Mouse (Mus musculus): Measurements from ENCODE around the gene Rabggta. TPM values are rescaled to one million over a fixed set of nuclear protein-coding genes. Genes with fewer than 3 reads are reported as not detected.
A peak's percentile ranks its signal among the peaks of the same experiment; 100 is the strongest.

Gene Rabggta
- total RNA-seq, 1 experiment from 2014 or later = 27.2 TPM

- ATAC-seq (ENCODE audit: extremely low read depth, insufficient number of reproducible peaks, low FRiP score, poor library complexity, severe bottlenecking) = no peak
These were observed 13.3 kb upstream of the Rabggta start for GRCm38 (mm10) chr14:55735334-55735733.

DNA sequence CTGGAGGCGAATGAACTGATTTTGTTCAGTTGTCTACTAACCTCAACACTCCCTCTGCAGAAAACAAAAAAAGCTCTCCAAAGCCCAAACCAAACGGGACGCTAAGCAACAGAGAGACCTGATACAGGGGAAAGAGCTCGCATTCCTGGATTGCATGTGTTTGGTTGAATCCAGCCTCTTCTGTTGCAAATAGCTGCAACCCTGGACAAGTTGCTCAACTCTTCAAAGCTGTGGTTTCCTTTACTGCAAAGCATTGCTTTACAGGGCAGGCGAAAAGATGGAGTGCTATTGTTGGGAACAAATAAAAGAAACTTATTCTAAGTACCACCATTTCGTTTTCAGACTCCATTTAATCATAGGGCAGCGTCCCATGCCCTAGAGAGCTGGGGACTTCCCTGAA lies 12.8 kb upstream of the Rabggta start:
- ATAC-seq (ENCODE audit: extremely low read depth, insufficient number of reproducible peaks, low FRiP score, poor library complexity, severe bottlenecking) = no peak

- no peak for ATAC-seq (ENCODE audit: extremely low read depth, insufficient number of reproducible peaks, low FRiP score, poor library complexity, severe bottlenecking)
These were observed 11.8 kb upstream of the Rabggta start for GRCm38 (mm10) chr14:55733889-55734288.

DNA sequence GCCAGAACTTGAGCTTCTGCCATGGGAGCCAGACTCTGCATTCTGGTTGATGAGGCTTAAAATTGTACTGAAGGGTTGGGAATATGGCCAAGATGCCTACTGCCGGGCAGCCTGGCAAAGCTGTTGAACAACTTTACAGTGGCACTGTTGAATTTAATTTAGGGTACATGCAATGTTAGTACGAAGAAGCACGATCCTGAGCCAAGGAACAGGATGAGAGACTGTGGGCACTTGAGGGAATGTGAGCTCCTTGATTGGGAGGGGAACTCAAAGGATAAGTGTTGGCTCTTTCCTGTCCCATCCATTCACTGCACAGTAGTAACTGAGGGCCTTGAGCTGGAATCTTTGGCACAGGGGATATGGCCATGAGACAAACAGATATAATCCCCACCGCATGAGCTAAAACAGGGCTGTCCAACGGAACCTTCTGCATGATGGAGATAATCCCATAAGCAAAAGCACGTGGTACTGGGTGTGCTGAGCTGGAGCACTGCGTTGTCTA lies 8.5 kb upstream of the Rabggta start:
- ATAC-seq (ENCODE audit: extremely low read depth, insufficient number of reproducible peaks, low FRiP score, poor library complexity, severe bottlenecking) = no peak

- no peak for ATAC-seq (ENCODE audit: extremely low read depth, insufficient number of reproducible peaks, low FRiP score, poor library complexity, severe bottlenecking)
These were observed 8.1 kb upstream of the Rabggta start for GRCm38 (mm10) chr14:55730116-55730515.

GRCm38 (mm10) chr14:55727889-55728685 lies 6.0 kb upstream of the Rabggta start:
- ATAC-seq (ENCODE audit: extremely low read depth, insufficient number of reproducible peaks, low FRiP score, poor library complexity, severe bottlenecking) = peak; percentile 44; the same call in 1 of the 2 replicates

- ATAC-seq (ENCODE audit: extremely low read depth, insufficient number of reproducible peaks, low FRiP score, poor library complexity, severe bottlenecking) = no peak
These were observed 4.2 kb upstream of the Rabggta start for GRCm38 (mm10) chr14:55726261-55726660.

- ATAC-seq (ENCODE audit: extremely low read depth, insufficient number of reproducible peaks, low FRiP score, poor library complexity, severe bottlenecking) = peak; percentile 61
These were observed 2.4 kb upstream of the Rabggta start for GRCm38 (mm10) chr14:55724411-55724871.

- ATAC-seq (ENCODE audit: extremely low read depth, insufficient number of reproducible peaks, low FRiP score, poor library complexity, severe bottlenecking) = no peak
These were observed 1.4 kb upstream of the Rabggta start for GRCm38 (mm10) chr14:55723433-55723832.

GRCm38 (mm10) chr14:55722438-55722945 lies 429 bp upstream of the Rabggta start:
- no peak for ATAC-seq (ENCODE audit: extremely low read depth, insufficient number of reproducible peaks, low FRiP score, poor library complexity, severe bottlenecking)

- ATAC-seq (ENCODE audit: extremely low read depth, insufficient number of reproducible peaks, low FRiP score, poor library complexity, severe bottlenecking) = no peak
These were observed 987 bp downstream of the Rabggta start for GRCm38 (mm10) chr14:55721076-55721475.

DNA sequence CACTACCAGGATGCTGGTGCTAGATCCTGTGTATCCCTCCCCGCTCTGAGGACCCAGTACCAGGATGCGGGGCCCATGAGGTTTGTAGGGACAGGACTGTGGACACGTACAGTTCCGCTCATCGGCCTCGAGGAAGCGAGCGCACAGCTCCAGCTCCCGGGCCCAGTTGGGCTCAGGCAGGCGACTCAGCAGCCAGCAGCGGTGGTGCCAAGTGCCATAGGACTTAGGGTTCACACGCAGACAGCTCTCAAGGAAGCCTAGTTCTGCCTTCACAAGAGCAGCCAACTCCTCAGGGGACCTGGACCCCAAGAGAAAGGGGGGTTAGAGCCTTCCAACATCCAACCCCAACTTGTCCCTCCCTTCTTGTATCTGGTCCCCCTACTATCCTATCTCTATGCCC lies 1.4 kb downstream of the Rabggta start:
- ATAC-seq (ENCODE audit: extremely low read depth, insufficient number of reproducible peaks, low FRiP score, poor library complexity, severe bottlenecking) = no peak

- ATAC-seq (ENCODE audit: extremely low read depth, insufficient number of reproducible peaks, low FRiP score, poor library complexity, severe bottlenecking) = no peak
These were observed 2.3 kb downstream of the Rabggta start for GRCm38 (mm10) chr14:55719737-55720136.

- no peak for ATAC-seq (ENCODE audit: extremely low read depth, insufficient number of reproducible peaks, low FRiP score, poor library complexity, severe bottlenecking)
These were observed 5.2 kb downstream of the Rabggta start for GRCm38 (mm10) chr14:55716884-55717283.

DNA sequence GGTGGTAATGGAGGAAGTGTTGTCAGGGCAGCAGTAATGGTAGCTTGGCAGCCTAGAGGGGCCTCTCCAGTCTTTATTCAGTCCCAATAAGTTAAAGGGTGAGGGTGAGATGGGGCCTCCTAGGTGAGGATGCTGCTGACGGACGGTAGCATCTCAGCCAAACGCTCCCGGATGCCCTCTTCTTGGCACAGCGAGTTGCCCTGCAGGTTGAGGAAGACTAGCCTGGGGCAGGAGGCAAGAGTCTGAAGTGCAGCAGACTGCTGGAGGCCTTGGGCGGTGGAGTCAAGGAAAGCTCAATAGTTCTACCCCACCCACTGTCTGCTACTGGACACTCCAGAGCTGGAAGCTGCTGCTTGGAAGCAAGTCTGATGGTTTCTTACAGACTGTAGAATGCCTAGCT lies 5.8 kb downstream of the Rabggta start:
- no peak for ATAC-seq (ENCODE audit: extremely low read depth, insufficient number of reproducible peaks, low FRiP score, poor library complexity, severe bottlenecking)

- no peak for ATAC-seq (ENCODE audit: extremely low read depth, insufficient number of reproducible peaks, low FRiP score, poor library complexity, severe bottlenecking)
These were observed 7.2 kb downstream of the Rabggta start for GRCm38 (mm10) chr14:55714893-55715292.

GRCm38 (mm10) chr14:55713729-55714122 lies 8.3 kb downstream of the Rabggta start, which contains the start of gene Tgm1:
Tgm1 (minus strand) TSS chr14:55713926.
- no peak for ATAC-seq (ENCODE audit: extremely low read depth, insufficient number of reproducible peaks, low FRiP score, poor library complexity, severe bottlenecking)

DNA sequence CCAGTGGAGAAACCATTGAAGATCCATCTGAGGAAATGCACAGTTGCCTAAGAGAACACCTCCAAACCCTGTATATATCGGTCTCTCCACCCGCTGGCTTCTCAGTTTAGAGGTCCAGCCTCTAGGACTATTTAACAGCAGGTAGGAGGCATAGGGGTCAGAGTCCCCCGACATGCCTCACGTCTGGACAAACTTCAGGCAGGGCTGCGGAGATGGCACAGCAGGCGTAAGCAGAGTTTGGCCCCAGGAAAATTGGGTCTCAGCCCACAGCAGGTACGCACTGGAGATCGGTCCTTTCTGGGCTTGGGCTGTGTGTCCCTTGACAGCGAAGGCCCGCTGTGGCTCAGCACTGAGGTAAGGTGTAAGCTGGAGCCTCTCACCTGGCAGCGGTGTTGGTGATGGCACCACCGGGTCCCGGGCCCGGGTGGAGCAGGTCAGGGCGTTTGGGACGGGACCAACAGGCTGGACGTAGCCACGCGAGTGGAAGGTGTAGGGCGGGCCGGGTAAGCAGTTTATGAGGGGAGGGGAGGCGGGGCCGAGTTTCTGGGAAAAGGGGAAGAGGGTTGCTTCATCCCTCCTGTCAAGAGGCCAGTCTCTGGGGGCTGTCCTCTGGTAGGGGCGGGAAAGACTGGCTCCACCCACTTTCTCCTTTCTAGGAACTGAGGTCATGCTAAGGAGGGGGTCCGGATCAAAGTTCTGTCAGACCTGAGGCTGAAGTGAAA lies 8.9 kb downstream of the Rabggta start:
- ATAC-seq (ENCODE audit: extremely low read depth, insufficient number of reproducible peaks, low FRiP score, poor library complexity, severe bottlenecking) = 0 out of 2 replicates have a peak, but pooled peaks have one; percentile 13

DNA sequence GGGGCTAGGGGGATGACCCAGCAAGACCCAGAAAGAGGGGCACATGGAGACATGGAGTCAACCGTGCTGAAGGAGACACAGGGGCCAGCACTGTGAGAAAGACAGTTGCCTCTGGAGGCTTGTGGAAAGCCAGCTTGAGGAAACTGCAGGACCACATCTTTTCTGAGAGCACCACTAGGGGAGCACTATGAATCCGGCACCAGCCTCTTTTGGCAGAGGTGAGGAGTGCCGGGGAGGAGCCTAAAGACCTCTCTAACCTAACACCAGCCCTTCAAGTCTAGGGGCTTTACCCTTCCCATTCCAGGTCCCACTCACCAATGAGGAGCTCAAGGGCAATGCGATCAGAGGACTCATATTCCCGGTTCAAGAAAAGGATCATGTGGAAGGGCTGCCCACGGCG lies 10.3 kb downstream of the Rabggta start:
- ATAC-seq (ENCODE audit: extremely low read depth, insufficient number of reproducible peaks, low FRiP score, poor library complexity, severe bottlenecking) = no peak

- ATAC-seq (ENCODE audit: extremely low read depth, insufficient number of reproducible peaks, low FRiP score, poor library complexity, severe bottlenecking) = no peak
These were observed 12.6 kb downstream of the Rabggta start for GRCm38 (mm10) chr14:55709509-55709908.

All from neutrophil, adult 5-6 weeks (primary cell).